ENCODE assay signal across 10 mouse cellular contexts in genomic region chr11:26586367-26587183, GRCm38 (mm10). TPM values are rescaled to one million over a fixed set of nuclear protein-coding genes. Genes with fewer than 3 reads are reported as not detected.
A peak's percentile ranks its signal among the peaks of the same experiment; 100 is the strongest.
DNase-seq lines count a peak whose midpoint lies in the region; ATAC-seq and TF ChIP-seq lines count a peak whose summit lies in the region.
"Had no signal": no experiment of that assay in that cellular context is flagged by ENCODE, and none has a peak within 500 bp of the region (broad histone marks: within the 10 kb centered on the region; RNA-seq: fewer than 3 reads in every experiment).

No protein-coding gene starts in this region.

- H3K4me3 ChIP-seq in forebrain, embryonic 15.5 days, result no peak overlapping the region
- no peak overlapping the region for H3K4me3 ChIP-seq in forebrain, embryonic 10.5 days
- H3K4me3 ChIP-seq in spleen, adult 2 months (ENCODE audit: extremely low read depth, insufficient read depth, insufficient read length), result peak overlapping the region; percentile 11; the same call in 1 of the 2 replicates
- H3K4me3 ChIP-seq in stomach, embryonic 16.5 days (replicated peaks; ENCODE audit: low read length), result no peak overlapping the region
- no peak overlapping the region for H3K4me3 ChIP-seq in kidney, adult 2 months (ENCODE audit: insufficient read depth, low read depth, low read length)

- DNase-seq in forebrain, embryonic 10.5 days (ENCODE audit: extremely low spot score, low spot score), result no peak
- peak in 1 of 2 experiments; percentile 33 for DNase-seq in spleen, adult 2 months (ENCODE audit: low read depth in 1 of 2, low spot score in 2 of 2)
- DNase-seq in spleen, postnatal 10 days (ENCODE audit: low spot score in 2 of 2), result no peak
- DNase-seq in layer of hippocampus, adult 8-10 months (ENCODE audit: low spot score in 2 of 2), result peak; percentile 26 to 54
- no peak for DNase-seq in right cerebral cortex, postnatal 14 days
- no peak for DNase-seq in kidney, adult 2 months
- DNase-seq: kidney, postnatal 10 days had no signal

- H3K4me1 ChIP-seq in forebrain, embryonic 15.5 days, result peaks cover 17% of the 10 kb centered on the region
- H3K4me1 ChIP-seq in forebrain, embryonic 10.5 days, result peaks cover 6% of the 10 kb centered on the region
- peaks cover 10% of the 10 kb centered on the region for H3K4me1 ChIP-seq in spleen, adult 2 months (ENCODE audit: control insufficient read depth, insufficient read depth, insufficient read length)
- H3K4me1 ChIP-seq in stomach, embryonic 16.5 days (ENCODE audit: control insufficient read depth, insufficient read depth, low read length), result peaks cover 9% of the 10 kb centered on the region
- H3K4me1 ChIP-seq in kidney, adult 2 months (ENCODE audit: control insufficient read depth, insufficient read depth, low read length), result no peaks in the 10 kb centered on the region

- H3K27ac ChIP-seq in forebrain, embryonic 15.5 days (replicated peaks), result peak overlapping the region; percentile 84
- no peak overlapping the region for H3K27ac ChIP-seq in forebrain, embryonic 10.5 days
- peak overlapping the region; percentile 34 for H3K27ac ChIP-seq in spleen, adult 2 months (ENCODE audit: insufficient read depth, low read length)
- H3K27ac ChIP-seq in stomach, embryonic 16.5 days (ENCODE audit: low read length), result peak overlapping the region; percentile 25; the same call in 1 of the 2 replicates
- no peak overlapping the region for H3K27ac ChIP-seq in kidney, adult 2 months (ENCODE audit: insufficient read depth, low read depth, low read length)

- no peaks in the 10 kb centered on the region for H3K36me3 ChIP-seq in forebrain, embryonic 15.5 days
- H3K36me3 ChIP-seq in forebrain, embryonic 10.5 days (replicated peaks), result no peaks in the 10 kb centered on the region
- H3K36me3 ChIP-seq in spleen, adult 2 months (ENCODE audit: control insufficient read depth, insufficient read depth, low read length), result peaks cover 3% of the 10 kb centered on the region
- no peaks in the 10 kb centered on the region for H3K36me3 ChIP-seq in stomach, embryonic 16.5 days (ENCODE audit: control insufficient read depth, insufficient read depth, low read length)
- no peaks in the 10 kb centered on the region for H3K36me3 ChIP-seq in kidney, adult 2 months (ENCODE audit: control insufficient read depth, insufficient read depth, low read length)

- WGBS in forebrain, embryonic 15.5 days, result 62% methylated on average over 6 of the region's 6 CpGs
- 85% methylated on average over 6 of the region's 6 CpGs for WGBS in forebrain, embryonic 10.5 days
- 24% methylated on average over 6 of the region's 6 CpGs for WGBS in spleen, adult 2 months
- WGBS in stomach, embryonic 16.5 days, result 45% methylated on average over 6 of the region's 6 CpGs
- 64% methylated on average over 6 of the region's 6 CpGs for WGBS in kidney, adult 2 months

- no peak overlapping the region for H3K4me2 ChIP-seq in forebrain, embryonic 15.5 days (replicated peaks)
- peak overlapping the region; percentile 13; the same call in 1 of the 2 replicates for H3K4me2 ChIP-seq in stomach, embryonic 16.5 days (ENCODE audit: low read depth, low read length)

- no peaks in the 10 kb centered on the region for H3K27me3 ChIP-seq in forebrain, embryonic 15.5 days
- no peaks in the 10 kb centered on the region for H3K27me3 ChIP-seq in forebrain, embryonic 10.5 days (ENCODE audit: poor library complexity, severe bottlenecking)
- no peaks in the 10 kb centered on the region for H3K27me3 ChIP-seq in spleen, adult 2 months (ENCODE audit: control insufficient read depth, insufficient read depth, low read length)
- no peaks in the 10 kb centered on the region for H3K27me3 ChIP-seq in stomach, embryonic 16.5 days (ENCODE audit: control insufficient read depth, insufficient read depth, low read length)
- H3K27me3 ChIP-seq in kidney, adult 2 months (replicated peaks; ENCODE audit: control insufficient read depth, insufficient read depth, low read length), result no peaks in the 10 kb centered on the region

- ATAC-seq in forebrain, embryonic 15.5 days (replicated peaks), result peak; percentile 81
- ATAC-seq in stomach, embryonic 16.5 days (ENCODE audit: insufficient read depth, low FRiP score), result no peak

- no peaks in the 10 kb centered on the region for H3K9me3 ChIP-seq in forebrain, embryonic 15.5 days
- H3K9me3 ChIP-seq in forebrain, embryonic 10.5 days, result no peaks in the 10 kb centered on the region
- H3K9me3 ChIP-seq in stomach, embryonic 16.5 days (replicated peaks; ENCODE audit: control insufficient read depth, low read length), result no peaks in the 10 kb centered on the region

- TF ChIP-seq CTCF in spleen, adult 2 months (IDR thresholded peaks at IDR 0.05; ENCODE audit: extremely low read depth, insufficient read depth, insufficient read length, insufficient replicate concordance), result no peak
- TF ChIP-seq CTCF in kidney, adult 2 months (conservative IDR thresholded peaks at IDR 0.05; ENCODE audit: insufficient read depth, insufficient read length, low read depth, low read length), result no peak

- no peak overlapping the region for H3K9ac ChIP-seq in forebrain, embryonic 15.5 days (replicated peaks)
- H3K9ac ChIP-seq in stomach, embryonic 16.5 days (ENCODE audit: low read length), result no peak overlapping the region

- TF ChIP-seq POLR2A in spleen, adult 2 months (IDR thresholded peaks at IDR 0.05; ENCODE audit: low read depth, low read length), result no peak
- no peak for TF ChIP-seq POLR2A in kidney, adult 2 months (IDR thresholded peaks at IDR 0.05; ENCODE audit: low read depth, low read length)

RNA-seq across cellular contexts. Expression of gene Gm6899, which starts 6.5 kb away (rescaled TPM):
- not detected in 2 replicates for polyA plus RNA-seq in forebrain, embryonic 15.5 days (2015; fragmentation: Nextera tagmentation; extraction: Ambion mirVana)
- polyA plus RNA-seq in forebrain, embryonic 10.5 days (2016; fragmentation: Nextera tagmentation; extraction: Ambion mirVana), result 0.31 TPM in 1 of 2 replicates, not detected in the other
- polyA plus RNA-seq in spleen, adult 2 months (2012; rRNA removed), result not detected in 2 replicates
- not detected for total RNA-seq in layer of hippocampus, adult 8-10 months (2022)
- 0.23 and 0.50 TPM in 2 replicates for polyA plus RNA-seq in stomach, embryonic 16.5 days (2015; fragmentation: Nextera tagmentation; extraction: Ambion mirVana)
- polyA plus RNA-seq in kidney, adult 2 months (2012; rRNA removed), result not detected in 2 replicates
- polyA plus RNA-seq: frontal cortex, adult 2 months had no signal

RNA-seq across cellular contexts. Expression of gene Vrk2, which starts 7.2 kb away (rescaled TPM):
- polyA plus RNA-seq in forebrain, embryonic 15.5 days (2015; fragmentation: Nextera tagmentation; extraction: Ambion mirVana), result 7.9 and 8.0 TPM in 2 replicates
- 22.3 and 24.4 TPM in 2 replicates for polyA plus RNA-seq in forebrain, embryonic 10.5 days (2016; fragmentation: Nextera tagmentation; extraction: Ambion mirVana)
- polyA plus RNA-seq in spleen, adult 2 months (2012; rRNA removed), result 2.5 and 4.8 TPM in 2 replicates
- total RNA-seq in layer of hippocampus, adult 8-10 months (2022), result 1 to 10 TPM; 2.6 to 5.1 (median 3.4) TPM
- 20.9 and 21.5 TPM in 2 replicates for polyA plus RNA-seq in stomach, embryonic 16.5 days (2015; fragmentation: Nextera tagmentation; extraction: Ambion mirVana)
- 1.5 and 2.0 TPM in 2 replicates for polyA plus RNA-seq in kidney, adult 2 months (2012; rRNA removed)

Comparison
In these comparisons a context has a peak if more than half of its experiments do, and no peak if none do; other contexts are left out.
1. H3K27ac ChIP-seq: peak in forebrain, embryonic 15.5 days (single experiment), spleen, adult 2 months (single experiment) and stomach, embryonic 16.5 days (single experiment); none in forebrain, embryonic 10.5 days (single experiment) and kidney, adult 2 months (single experiment).
2. DNase-seq: peak in layer of hippocampus, adult 8-10 months (2 of 2); none in forebrain, embryonic 10.5 days (single experiment), spleen, postnatal 10 days (0 of 2), right cerebral cortex, postnatal 14 days (single experiment) and kidney, adult 2 months (single experiment).